Mouse (Mus musculus) liver, postnatal 0 days (tissue): Measurements from ENCODE around the gene Vrk1.

Experiments
- CTCF ChIP-seq: sonication (generic); IDR thresholded peaks from 2 replicates; pipeline ENCODE4 v1.5.1; 2016; ENCODE audit warnings: antibody characterized with exemption, low read depth
- EP300 ChIP-seq: IDR thresholded peaks from 2 replicates; pipeline ENCODE4 v1.6.1; 2016; ENCODE audit warnings: antibody characterized with exemption, low read depth, mild to moderate bottlenecking

- TF ChIP-seq CTCF (no peak), EP300 (no peak)
Observed at GRCm38 (mm10) chr12:106040259-106040658, 30.2 kb downstream of the Vrk1 start.
